Mouse (Mus musculus) CH12.LX (cell line): ENCODE data around the gene Rbm19. TPM values are rescaled to one million over a fixed set of nuclear protein-coding genes. Genes with fewer than 3 reads are reported as not detected.

Experiments
- DNase-seq: peaks from one replicate; pipeline ENCODE4 v3.0.0-alpha.2; 2013; ENCODE audit errors: extremely low read depth
- H3K27ac ChIP-seq: 2 replicates; pipeline ENCODE4 v1.5.1; 2012; ENCODE audit warnings: low read depth, mild to moderate bottlenecking, control low read depth, moderate library complexity; ENCODE audit not compliant: insufficient read depth
- H3K27me3 ChIP-seq: replicated peaks from 2 replicates; pipeline ENCODE3; 2012; ENCODE audit warnings: inconsistent platforms
- H3K36me3 ChIP-seq, 2 experiments: replicated peaks in 1 of 2; 2 replicates each; pipeline versions ENCODE3 to v1.6.1; 2012; ENCODE audit warnings: inconsistent platforms in 1 of 2, low read length in 1 of 2, mild to moderate bottlenecking in 1 of 2, mixed read lengths in 1 of 2, moderate library complexity in 1 of 2; ENCODE audit not compliant: control insufficient read depth in 1 of 2, insufficient read depth in 1 of 2
- H3K4me1 ChIP-seq, 2 experiments: 2 replicates each; pipeline ENCODE4 v1.6.1; 2012; ENCODE audit warnings: inconsistent platforms in 1 of 2, moderate library complexity in 1 of 2; ENCODE audit not compliant: insufficient read depth in 2 of 2, control insufficient read depth in 1 of 2
- H3K4me2 ChIP-seq: 2 replicates; pipeline ENCODE4 v1.6.1; 2012; ENCODE audit warnings: low read depth, mild to moderate bottlenecking, control low read depth; ENCODE audit not compliant: poor library complexity, insufficient read depth, severe bottlenecking
- H3K4me3 ChIP-seq, 3 experiments: fragments of 150-350 bp in 1 of 3; sonication (generic) in 1 of 3; replicated peaks in 1 of 3; 2 replicates each; pipeline versions ENCODE3 to v1.5.1; 2011 to 2012; ENCODE audit warnings: low read depth in 2 of 3, low read length in 2 of 3, mild to moderate bottlenecking in 2 of 3, moderate library complexity in 2 of 3, control low read depth in 1 of 3, improper control_type of control experiment in 1 of 3, inconsistent platforms in 1 of 3, mixed read lengths in 1 of 3; ENCODE audit not compliant: poor library complexity in 1 of 3
- H3K79me2 ChIP-seq: replicated peaks from 2 replicates; pipeline ENCODE4 v1.6.1; 2012; ENCODE audit warnings: mild to moderate bottlenecking, moderate library complexity; ENCODE audit not compliant: control insufficient read depth, poor library complexity, insufficient read depth, severe bottlenecking; ENCODE audit errors: extremely low read depth
- H3K9ac ChIP-seq: 2 replicates; pipeline ENCODE4 v1.6.1; 2012; ENCODE audit warnings: low read depth, mild to moderate bottlenecking, control low read depth, moderate library complexity; ENCODE audit not compliant: insufficient read depth
- H3K9me3 ChIP-seq: replicated peaks from 2 replicates; pipeline ENCODE3; 2012; ENCODE audit warnings: low read length, inconsistent platforms, mixed read lengths
- BHLHE40 ChIP-seq: IDR thresholded peaks from 2 replicates; pipeline ENCODE4 v1.6.1; 2011; ENCODE audit warnings: mild to moderate bottlenecking, low read depth, low read length, improper control_type of control experiment
- CHD2 ChIP-seq: IDR thresholded peaks from 2 replicates; pipeline ENCODE4 v1.6.1; 2011; ENCODE audit warnings: low read length, improper control_type of control experiment
- CTCF ChIP-seq, 2 experiments: IDR thresholded peaks in 1 of 2; conservative IDR thresholded peaks in 1 of 2; 2 replicates each; pipeline ENCODE4 v1.5.1; 2011 to 2012; ENCODE audit warnings: low read depth in 2 of 2, low read length in 2 of 2, improper control_type of control experiment in 1 of 2, inconsistent platforms in 1 of 2, mild to moderate bottlenecking in 1 of 2, moderate library complexity in 1 of 2
- E2F4 ChIP-seq: IDR thresholded peaks from 2 replicates; pipeline ENCODE4 v1.6.1; 2011; ENCODE audit warnings: low read depth, low read length, improper control_type of control experiment; ENCODE audit not compliant: insufficient replicate concordance
- ELF1 ChIP-seq: IDR thresholded peaks from 2 replicates; pipeline ENCODE4 v1.6.1; 2014; ENCODE audit warnings: low read depth, mild to moderate bottlenecking, inconsistent platforms, low read length, improper control_type of control experiment
- EP300 ChIP-seq: IDR thresholded peaks from 2 replicates; pipeline ENCODE4 v1.6.1; 2011; ENCODE audit warnings: low read length, improper control_type of control experiment
- ETS1 ChIP-seq: conservative IDR thresholded peaks from 2 replicates; pipeline ENCODE4 v1.6.1; 2012; ENCODE audit warnings: low read depth, mild to moderate bottlenecking, inconsistent platforms, low read length, improper control_type of control experiment, moderate library complexity
- HCFC1 ChIP-seq: IDR thresholded peaks from 2 replicates; pipeline ENCODE4 v1.6.1; 2012; ENCODE audit warnings: low read depth, mild to moderate bottlenecking, inconsistent platforms, low read length, improper control_type of control experiment
- IRF4 ChIP-seq: IDR thresholded peaks from 2 replicates; pipeline ENCODE4 v1.6.1; 2014; ENCODE audit warnings: low read depth, mild to moderate bottlenecking, inconsistent platforms, low read length, improper control_type of control experiment
- JUN ChIP-seq: IDR thresholded peaks from 2 replicates; pipeline ENCODE4 v1.6.1; 2011; ENCODE audit warnings: low read depth, mild to moderate bottlenecking, low read length, improper control_type of control experiment, moderate library complexity; ENCODE audit not compliant: insufficient read depth
- MAX ChIP-seq: IDR thresholded peaks from 2 replicates; pipeline ENCODE4 v1.6.1; 2011; ENCODE audit warnings: low read length, improper control_type of control experiment
- MEF2A ChIP-seq: IDR thresholded peaks from 2 replicates; pipeline ENCODE4 v1.6.1; 2014; ENCODE audit warnings: low read depth, mild to moderate bottlenecking, inconsistent platforms, low read length, improper control_type of control experiment, borderline replicate concordance
- MYC ChIP-seq: IDR thresholded peaks from 2 replicates; pipeline ENCODE4 v1.6.1; 2011; ENCODE audit warnings: low read depth, mild to moderate bottlenecking, improper control_type of control experiment, low read length
- NELFE ChIP-seq: IDR thresholded peaks from 2 replicates; pipeline ENCODE4 v1.6.1; 2011; ENCODE audit warnings: low read depth, low read length, improper control_type of control experiment
- NRF1 ChIP-seq: IDR thresholded peaks from 2 replicates; pipeline ENCODE4 v1.6.1; 2014; ENCODE audit warnings: low read depth, mild to moderate bottlenecking, inconsistent platforms, low read length, improper control_type of control experiment, moderate library complexity
- PAX5 ChIP-seq: IDR thresholded peaks from 2 replicates; pipeline ENCODE4 v1.6.1; 2012; ENCODE audit warnings: low read length, inconsistent platforms, mixed read lengths
- RAD21 ChIP-seq: IDR thresholded peaks from 2 replicates; pipeline ENCODE4 v1.6.1; 2011; ENCODE audit warnings: low read depth, mild to moderate bottlenecking, low read length, improper control_type of control experiment, moderate library complexity
- RCOR1 ChIP-seq: conservative IDR thresholded peaks from 2 replicates; pipeline ENCODE4 v1.6.1; 2012; ENCODE audit warnings: low read depth, mild to moderate bottlenecking, inconsistent platforms, low read length, improper control_type of control experiment
- SMC3 ChIP-seq: IDR thresholded peaks from 2 replicates; pipeline ENCODE4 v1.6.1; 2011; ENCODE audit warnings: low read depth, low read length, improper control_type of control experiment
- UBTF ChIP-seq: IDR thresholded peaks from 2 replicates; pipeline ENCODE4 v1.6.1; 2012; ENCODE audit warnings: low read depth, mild to moderate bottlenecking, inconsistent platforms, low read length, improper control_type of control experiment, moderate library complexity
- USF1 ChIP-seq: IDR thresholded peaks from 2 replicates; pipeline ENCODE4 v1.6.1; 2014; ENCODE audit warnings: low read depth, mild to moderate bottlenecking, inconsistent platforms, low read length, improper control_type of control experiment
- USF2 ChIP-seq: conservative IDR thresholded peaks from 2 replicates; pipeline ENCODE4 v1.6.1; 2011; ENCODE audit warnings: low read depth, low read length, improper control_type of control experiment
- ZKSCAN1 ChIP-seq: IDR thresholded peaks from 2 replicates; pipeline ENCODE4 v1.6.1; 2012; ENCODE audit warnings: low read depth, inconsistent platforms, low read length, improper control_type of control experiment, borderline replicate concordance
- dilution Hi-C: fragments of 300-500 bp; cut with MboI; formaldehyde crosslinking; loops from 2 replicates; pipeline ENCODE4 v1.14.3; 2020; ENCODE audit warnings: low sequenced_read_pairs; ENCODE audit not compliant: extremely low pct_unique_long_range_greater_than_20kb, extremely low pct_ligation_motif_present
- in situ Hi-C: fragments of 300-500 bp; cut with MboI; formaldehyde crosslinking; loops from 3 replicates; pipeline ENCODE4 v1.14.3; 2019; ENCODE audit warnings: low sequenced_read_pairs, low pct_ligation_motif_present, low pct_unique_long_range_greater_than_20kb, mixed read lengths
- polyA plus RNA-seq: library from polyadenylated mRNA; unstranded; fragments of >175 nt; gene quantifications from 2 replicates; pipeline ENCODE4 v1.2.1, GENCODE M21; 2012; ENCODE audit warnings: low read depth; ENCODE audit not compliant: insufficient read length
- total RNA-seq, 2 experiments: library from RNA; depleted of rRNA; stranded (reverse); fragments of 300-350 nt in 1 of 2; fragments of >200 nt in 1 of 2; gene quantifications; 2 replicates each; pipeline ENCODE4 v1.2.3; 2012 to 2014

Gene Rbm19
- total and polyA plus RNA-seq, 3 experiments = 36.2 to 81.4 (median 56.5) TPM

DNA sequence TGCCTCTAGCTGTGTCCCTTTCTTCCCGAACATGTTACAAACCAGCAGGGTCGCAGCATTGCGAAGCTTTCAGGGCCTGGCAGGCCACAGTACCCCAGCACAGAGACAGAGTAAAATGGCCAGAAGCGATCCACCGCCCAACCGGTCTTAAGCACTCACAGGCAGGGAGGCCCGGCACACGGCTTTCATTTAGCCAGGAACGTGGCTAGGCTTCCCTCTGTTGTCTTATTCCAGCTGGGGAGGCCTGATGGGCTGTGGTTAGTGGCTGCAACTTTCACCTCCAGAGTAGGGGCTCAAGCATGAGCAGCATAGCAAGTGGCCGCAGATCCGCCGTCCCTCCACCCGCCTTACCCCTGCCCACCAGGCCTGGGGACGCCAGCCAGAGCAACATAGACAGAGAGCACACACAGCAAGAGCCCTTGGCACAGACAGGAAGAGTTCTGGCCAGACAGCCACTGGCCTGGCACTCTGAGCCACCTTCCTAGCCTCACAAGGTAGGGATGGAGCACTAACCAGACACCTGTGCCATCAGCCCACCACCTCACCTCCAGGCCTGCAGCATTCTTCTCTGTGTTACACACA, 73.8 kb downstream of the Rbm19 start:
- H3K36me3 ChIP-seq = peaks cover 76 to 99% of the 10 kb centered on the region in 2 experiments
- no peak overlapping the region for H3K4me2 ChIP-seq
- no peaks in the 10 kb centered on the region for H3K4me1 ChIP-seq
- no peak for DNase-seq
- in situ Hi-C loops (no loop called here), dilution Hi-C loops (no loop called here)
- no peaks in the 10 kb centered on the region for H3K79me2 ChIP-seq
- H3K27ac ChIP-seq = no peak overlapping the region
- H3K4me3 ChIP-seq = no peak overlapping the region
- H3K9ac ChIP-seq = no peak overlapping the region
- no peaks in the 10 kb centered on the region for H3K27me3 ChIP-seq
- no peak for TF ChIP-seq MAX
- no peak for TF ChIP-seq HCFC1
- TF ChIP-seq JUN = no peak
- TF ChIP-seq CTCF (conservative IDR thresholded peaks at IDR 0.05 in 1 of 2, IDR thresholded peaks at IDR 0.05 in 1 of 2; ENCODE audit: low read depth in 2 of 2, low read length in 2 of 2) = no peak
- no peak for TF ChIP-seq BHLHE40
- no peak for TF ChIP-seq USF2
- no peak for TF ChIP-seq NRF1
- TF ChIP-seq EP300 = no peak
- no peak for TF ChIP-seq RAD21
- TF ChIP-seq IRF4 = no peak
- H3K9me3 ChIP-seq = no peaks in the 10 kb centered on the region

- H3K9ac ChIP-seq = no peak overlapping the region
- no peak overlapping the region for H3K4me3 ChIP-seq
- no peak overlapping the region for H3K4me2 ChIP-seq
- no peaks in the 10 kb centered on the region for H3K79me2 ChIP-seq
- no peaks in the 10 kb centered on the region for H3K9me3 ChIP-seq
- H3K27ac ChIP-seq = no peak overlapping the region
- TF ChIP-seq IRF4 = no peak
- TF ChIP-seq ELF1 = no peak
- no peak for TF ChIP-seq E2F4
- no peak for TF ChIP-seq CHD2
- TF ChIP-seq RAD21 = no peak
- no peak for TF ChIP-seq MYC
- no peak for TF ChIP-seq USF1
- TF ChIP-seq RCOR1 = no peak
- no peak for TF ChIP-seq UBTF
- TF ChIP-seq MEF2A = no peak
- TF ChIP-seq EP300 = no peak
- no peak for TF ChIP-seq NELFE
- no peak for TF ChIP-seq USF2
- TF ChIP-seq ZKSCAN1 = no peak
- TF ChIP-seq ETS1 = no peak
- TF ChIP-seq CTCF (conservative IDR thresholded peaks at IDR 0.05 in 1 of 2, IDR thresholded peaks at IDR 0.05 in 1 of 2; ENCODE audit: low read depth in 2 of 2, low read length in 2 of 2) = no peak
- no peak for TF ChIP-seq SMC3
- no peak for TF ChIP-seq PAX5
- DNase-seq = no peak
- H3K36me3 ChIP-seq = peaks cover 70 to 99% of the 10 kb centered on the region in 2 experiments
- H3K27me3 ChIP-seq = no peaks in the 10 kb centered on the region
- H3K4me1 ChIP-seq = no peaks in the 10 kb centered on the region
- in situ Hi-C loops (no loop called here), dilution Hi-C loops (no loop called here)
These were observed 75.4 kb downstream of the Rbm19 start for GRCm38 (mm10) chr5:120191620-120192019.
